Mouse (Mus musculus): ENCODE results near the gene Tgoln1. TPM values are rescaled to one million over a fixed set of nuclear protein-coding genes. Genes with fewer than 3 reads are reported as not detected.

Tgoln1 gene
- polyA plus RNA-seq, 1 experiment from 2014 or later = 90.8 TPM

DNA sequence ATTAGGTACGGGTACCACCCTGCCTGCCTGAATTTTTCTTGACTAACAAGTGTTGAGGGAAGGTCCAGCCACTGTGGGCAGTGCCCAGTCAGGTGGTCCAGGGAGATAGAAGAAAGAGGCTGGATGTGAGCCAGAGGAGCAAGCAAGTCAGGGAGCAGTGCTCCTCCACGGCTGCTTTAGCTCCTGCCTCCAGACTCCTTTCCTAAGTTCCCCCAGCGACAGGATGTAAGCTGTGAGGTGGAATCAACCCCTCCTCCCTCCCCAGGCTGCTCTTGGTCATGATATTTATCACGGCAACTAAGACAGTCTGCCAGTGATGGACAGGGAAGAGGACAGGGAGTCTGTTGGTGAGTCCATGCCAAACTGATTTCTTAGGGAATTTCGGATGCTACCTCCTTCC, 22.9 kb downstream of the Tgoln1 start:
- Histone ChIP-seq H3K27ac (no peak overlapping the region), H3K4me3 (ENCODE audit: inconsistent target) (no peak overlapping the region), H3K79me2 (ENCODE audit: inconsistent target) (no peaks in the 10 kb centered on the region), H3K36me3 (ENCODE audit: inconsistent target) (peaks cover 4% of the 10 kb centered on the region; the same call in 1 of the 2 replicates)
- 86% methylated on average over 5 of the region's 5 CpGs for WGBS (ENCODE audit: missing documents)

DNA sequence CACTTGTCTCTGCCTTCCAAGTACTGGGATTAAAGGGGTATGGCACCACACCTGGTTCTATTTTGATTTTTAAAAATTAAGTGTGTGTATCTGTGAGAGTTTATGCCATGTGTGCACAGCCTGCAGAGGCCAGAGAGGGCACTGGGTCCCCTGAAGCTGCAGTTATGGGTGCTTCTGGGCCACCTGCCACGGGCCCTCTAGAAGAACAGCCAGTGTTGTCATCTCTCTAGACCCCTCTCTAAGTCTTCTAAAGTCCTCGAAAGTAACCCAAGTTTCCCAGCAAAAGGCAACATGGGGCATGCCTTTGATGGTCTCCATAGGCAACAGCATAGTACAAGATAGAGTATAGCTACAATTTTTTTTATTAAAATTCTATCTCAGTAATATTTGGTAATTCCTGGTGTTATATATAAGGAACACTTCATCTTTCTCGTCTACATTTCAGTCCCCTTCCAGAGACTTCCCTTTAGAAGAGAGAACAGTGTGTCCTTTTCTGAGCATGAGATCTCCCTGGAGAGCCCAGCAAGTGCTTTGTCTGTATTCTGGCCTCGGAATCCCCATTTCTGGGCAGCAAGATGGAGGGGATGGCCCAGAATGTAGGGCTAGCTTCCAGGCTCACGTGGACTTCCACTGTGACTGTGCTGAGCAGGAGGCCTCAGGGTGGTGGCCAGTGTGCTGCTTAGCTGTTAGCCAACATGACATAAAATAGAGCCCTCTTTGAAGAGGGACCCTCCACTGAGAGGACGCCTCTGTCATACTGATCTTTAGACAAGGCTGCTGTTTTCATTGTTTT, 23.6 kb downstream of the Tgoln1 start:
- 95% methylated on average over 6 of the region's 6 CpGs for WGBS (ENCODE audit: missing documents)
- Histone ChIP-seq H3K36me3 (ENCODE audit: inconsistent target) (peaks cover 4% of the 10 kb centered on the region; the same call in 1 of the 2 replicates), H3K4me3 (ENCODE audit: inconsistent target) (no peak overlapping the region), H3K27ac (no peak overlapping the region), H3K79me2 (ENCODE audit: inconsistent target) (no peaks in the 10 kb centered on the region)

DNA sequence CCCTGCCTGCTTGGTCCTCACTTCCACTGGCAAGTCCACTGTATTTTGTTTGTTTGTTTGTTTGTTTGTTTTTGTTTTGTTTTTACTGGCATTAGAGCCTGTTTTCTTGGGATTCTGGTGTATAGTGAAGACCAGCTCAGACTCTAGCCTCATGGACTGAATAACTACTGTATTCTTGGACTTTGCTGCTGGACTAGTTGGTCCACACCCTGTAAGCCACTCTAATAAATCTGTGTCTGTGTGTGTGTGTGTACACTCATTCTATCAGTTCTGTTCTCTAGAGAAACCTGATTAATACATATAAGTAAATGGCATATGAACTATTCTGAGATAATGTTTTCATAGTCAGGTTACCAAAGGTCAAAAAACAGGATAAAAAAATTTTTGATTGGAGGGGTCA, 26.7 kb downstream of the Tgoln1 start:
- peaks cover 19% of the 10 kb centered on the region for H3K36me3 ChIP-seq (ENCODE audit: inconsistent target)
- no peak overlapping the region for H3K27ac ChIP-seq
- no peak overlapping the region for H3K4me3 ChIP-seq (ENCODE audit: inconsistent target)
- no peaks in the 10 kb centered on the region for H3K79me2 ChIP-seq (ENCODE audit: inconsistent target)

DNA sequence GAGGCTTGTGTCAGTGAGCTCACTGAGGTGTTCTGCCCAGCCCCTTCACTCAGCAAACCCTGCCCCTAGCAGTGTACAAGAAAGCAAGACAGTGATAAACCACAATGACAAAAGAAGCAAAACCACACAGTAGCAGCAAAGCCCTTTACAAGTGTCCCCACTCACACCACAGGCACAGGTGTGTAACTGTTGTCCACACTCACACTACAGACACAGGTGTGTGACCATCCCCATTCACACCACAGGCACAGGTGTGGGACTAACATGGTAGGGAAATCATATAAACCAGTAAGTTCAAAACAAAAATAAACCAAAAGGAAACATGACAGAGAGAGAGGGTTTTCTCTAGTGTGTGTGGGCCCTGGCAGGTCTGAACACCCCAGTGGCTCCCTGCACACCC, 28.5 kb downstream of the Tgoln1 start:
- Histone ChIP-seq H3K36me3 (ENCODE audit: inconsistent target) (peaks cover 19% of the 10 kb centered on the region), H3K27ac (no peak overlapping the region), H3K4me3 (ENCODE audit: inconsistent target) (no peak overlapping the region), H3K79me2 (ENCODE audit: inconsistent target) (no peaks in the 10 kb centered on the region)

DNA sequence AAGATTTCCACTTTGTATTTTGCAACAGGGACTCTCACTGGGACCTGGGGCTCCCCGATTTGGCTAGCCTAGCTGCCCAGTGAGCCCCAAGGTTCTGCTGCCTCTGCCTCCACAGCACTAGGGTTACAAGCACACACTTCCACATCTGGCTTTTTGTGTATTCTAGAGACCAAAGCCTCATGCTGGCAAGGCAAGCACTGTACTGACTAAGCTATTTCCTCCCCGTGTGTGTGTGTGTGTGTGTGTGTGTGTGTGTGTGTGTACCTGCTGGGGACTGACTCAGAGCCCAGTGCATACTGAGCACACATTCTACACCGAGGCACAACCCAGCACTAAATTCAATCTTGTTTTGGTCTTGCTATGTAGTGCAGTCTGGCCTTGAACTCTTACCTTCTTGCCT, 30.1 kb downstream of the Tgoln1 start:
- no peaks in the 10 kb centered on the region for H3K79me2 ChIP-seq (ENCODE audit: inconsistent target)
- WGBS (ENCODE audit: missing documents) = 78% methylated on average over 3 of the region's 3 CpGs
- no peak overlapping the region for H3K27ac ChIP-seq
- peaks cover 15% of the 10 kb centered on the region for H3K36me3 ChIP-seq (ENCODE audit: inconsistent target)
- H3K4me3 ChIP-seq (ENCODE audit: inconsistent target) = no peak overlapping the region

DNA sequence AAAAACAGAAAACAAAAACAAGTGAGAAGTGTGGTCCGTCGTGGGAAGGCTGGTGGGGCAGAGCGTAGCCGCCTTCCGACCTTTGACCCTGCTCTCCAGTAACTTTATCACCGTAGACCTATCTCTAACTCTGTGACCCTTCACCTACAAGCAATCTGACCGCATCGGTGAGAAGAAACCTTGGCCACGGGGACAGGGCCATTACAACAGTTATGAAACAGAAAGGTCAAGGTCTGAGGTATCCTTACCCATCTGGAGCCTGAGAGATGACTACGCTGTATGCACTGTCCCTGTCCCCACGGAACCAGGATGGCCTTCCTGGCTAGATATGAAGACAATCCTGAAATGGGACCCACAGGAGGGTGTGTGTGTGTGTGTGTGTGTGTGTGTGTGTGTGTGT, 32.6 kb downstream of the Tgoln1 start:
- Histone ChIP-seq H3K27ac (no peak overlapping the region), H3K36me3 (ENCODE audit: inconsistent target) (peaks cover 23% of the 10 kb centered on the region), H3K4me3 (ENCODE audit: inconsistent target) (no peak overlapping the region), H3K79me2 (ENCODE audit: inconsistent target) (no peaks in the 10 kb centered on the region)
- 94% methylated on average over 11 of the region's 11 CpGs for WGBS (ENCODE audit: missing documents)

DNA sequence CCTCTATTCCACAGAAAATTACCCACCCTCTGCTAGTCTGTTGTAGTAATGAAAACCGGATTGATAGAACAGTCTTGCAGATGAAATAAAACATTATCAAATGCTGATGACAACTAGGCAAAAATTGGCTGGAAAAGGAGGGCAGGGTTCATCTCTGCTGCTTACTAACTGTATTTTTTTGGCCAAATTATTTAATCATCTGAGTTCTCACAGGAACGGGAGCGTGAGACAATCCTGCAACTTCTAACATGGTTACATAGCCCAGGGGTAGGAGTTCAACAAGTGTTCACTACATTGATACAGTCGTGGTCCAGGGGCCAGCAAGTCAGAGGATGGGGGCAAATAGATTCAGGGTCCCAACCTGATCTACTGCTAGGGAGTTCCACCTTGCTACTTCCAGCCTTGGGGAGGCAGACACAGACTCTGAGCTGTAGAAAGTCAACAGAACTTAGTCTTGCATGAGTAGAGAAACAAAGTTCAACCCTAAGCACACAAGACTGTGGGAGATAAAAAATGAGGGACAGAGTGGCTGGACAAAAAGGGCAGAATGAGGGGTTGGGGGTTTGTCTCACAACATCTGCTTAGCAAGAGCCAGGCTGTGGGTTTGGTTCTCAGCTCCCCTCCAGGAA, 33.5 kb downstream of the Tgoln1 start:
- Histone ChIP-seq H3K36me3 (ENCODE audit: inconsistent target) (peaks cover 23% of the 10 kb centered on the region), H3K79me2 (ENCODE audit: inconsistent target) (no peaks in the 10 kb centered on the region), H3K4me3 (ENCODE audit: inconsistent target) (no peak overlapping the region), H3K27ac (no peak overlapping the region)
- 88% methylated on average over 4 of the region's 4 CpGs for WGBS (ENCODE audit: missing documents)

DNA sequence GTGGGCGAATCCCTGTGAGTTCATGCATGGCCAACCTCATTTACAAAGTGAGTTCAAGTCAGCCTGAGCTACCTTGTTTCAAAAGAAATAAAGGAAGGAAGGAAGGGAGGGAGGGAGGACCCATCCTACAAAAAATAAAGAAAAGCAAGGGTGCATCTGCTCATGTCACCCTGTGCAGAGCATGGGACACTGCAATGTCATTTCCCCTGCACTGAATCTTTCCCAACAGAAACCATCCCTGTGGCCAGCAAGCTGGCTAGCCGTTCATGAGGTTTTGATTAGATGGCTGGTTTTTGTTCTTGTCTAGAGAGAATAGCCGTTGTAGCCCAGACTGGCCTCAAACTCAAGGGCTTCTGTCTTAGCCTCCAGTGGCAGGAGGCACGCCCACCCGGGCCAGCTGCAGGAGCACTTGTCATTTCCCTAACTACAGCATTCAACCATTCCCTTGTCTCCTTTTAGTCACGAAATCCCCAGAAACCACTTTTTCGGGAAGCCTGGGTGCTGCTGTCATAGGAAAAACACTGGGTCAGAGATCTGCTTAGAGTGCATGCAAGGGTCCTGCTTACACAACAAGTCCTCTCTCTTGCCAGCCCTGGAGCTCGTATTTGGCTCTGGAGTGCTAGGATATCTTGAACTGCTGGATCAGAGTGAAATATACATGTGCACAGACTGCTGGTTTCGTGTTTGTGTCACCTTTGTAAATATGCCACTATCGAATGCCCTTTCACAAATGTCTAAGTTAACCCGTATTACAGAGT, 35.0 kb downstream of the Tgoln1 start:
- 52% methylated on average over 11 of the region's 11 CpGs for WGBS (ENCODE audit: missing documents)
- H3K79me2 ChIP-seq (ENCODE audit: inconsistent target) = no peaks in the 10 kb centered on the region
- H3K36me3 ChIP-seq (ENCODE audit: inconsistent target) = peaks cover 17% of the 10 kb centered on the region; the same call in 1 of the 2 replicates
- no peak overlapping the region for H3K27ac ChIP-seq
- no peak overlapping the region for H3K4me3 ChIP-seq (ENCODE audit: inconsistent target)

DNA sequence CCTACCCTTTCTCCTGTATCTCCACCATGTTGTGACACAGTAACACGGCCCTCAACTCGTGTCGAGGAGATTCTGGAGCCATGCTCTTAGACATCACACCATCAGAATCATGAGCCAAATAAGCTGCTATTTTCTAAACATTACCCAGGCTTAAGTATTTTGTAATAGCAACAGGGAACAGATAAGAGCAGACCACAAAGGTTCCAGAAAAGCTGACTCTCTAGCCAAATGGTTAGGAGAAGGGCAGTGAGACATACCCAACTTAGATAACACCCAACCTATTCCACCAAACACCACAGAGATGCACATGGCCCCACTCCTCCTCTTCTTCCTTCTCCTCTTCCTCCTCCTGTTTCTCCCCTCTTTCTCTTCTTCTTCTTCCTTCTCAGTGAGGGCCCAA, 40.8 kb downstream of the Tgoln1 start:
- 93% methylated on average over 3 of the region's 3 CpGs for WGBS (ENCODE audit: missing documents)
- H3K36me3 ChIP-seq (ENCODE audit: inconsistent target) = peaks cover 16% of the 10 kb centered on the region; the same call in 1 of the 2 replicates
- H3K4me3 ChIP-seq (ENCODE audit: inconsistent target) = no peak overlapping the region
- H3K27ac ChIP-seq = no peak overlapping the region
- no peaks in the 10 kb centered on the region for H3K79me2 ChIP-seq (ENCODE audit: inconsistent target)

DNA sequence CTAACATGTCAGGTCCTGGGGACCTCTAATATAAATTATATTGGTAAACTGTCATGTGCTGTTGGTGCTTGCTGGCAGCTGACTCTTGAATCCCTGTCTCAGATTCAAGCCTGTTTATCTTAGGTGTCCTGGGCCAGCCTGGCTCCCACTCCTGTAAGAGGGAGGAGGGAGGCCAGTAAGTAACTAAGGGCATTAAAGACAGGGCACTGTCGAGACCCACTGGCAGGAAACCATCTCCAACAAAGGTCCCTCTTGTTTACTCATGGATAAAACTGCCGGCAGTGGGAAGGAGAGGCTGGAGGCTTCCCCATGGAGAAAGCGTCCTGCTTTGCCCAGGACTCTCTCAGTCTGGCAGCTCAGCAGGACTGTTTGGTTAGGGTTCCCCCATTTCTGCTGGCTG, 45.0 kb downstream of the Tgoln1 start:
- Histone ChIP-seq H3K36me3 (ENCODE audit: inconsistent target) (peaks cover 17% of the 10 kb centered on the region; the same call in 1 of the 2 replicates), H3K27ac (no peak overlapping the region), H3K4me3 (ENCODE audit: inconsistent target) (no peak overlapping the region), H3K79me2 (ENCODE audit: inconsistent target) (no peaks in the 10 kb centered on the region)
- WGBS (ENCODE audit: missing documents) = 97% methylated on average over 3 of the region's 3 CpGs

DNA sequence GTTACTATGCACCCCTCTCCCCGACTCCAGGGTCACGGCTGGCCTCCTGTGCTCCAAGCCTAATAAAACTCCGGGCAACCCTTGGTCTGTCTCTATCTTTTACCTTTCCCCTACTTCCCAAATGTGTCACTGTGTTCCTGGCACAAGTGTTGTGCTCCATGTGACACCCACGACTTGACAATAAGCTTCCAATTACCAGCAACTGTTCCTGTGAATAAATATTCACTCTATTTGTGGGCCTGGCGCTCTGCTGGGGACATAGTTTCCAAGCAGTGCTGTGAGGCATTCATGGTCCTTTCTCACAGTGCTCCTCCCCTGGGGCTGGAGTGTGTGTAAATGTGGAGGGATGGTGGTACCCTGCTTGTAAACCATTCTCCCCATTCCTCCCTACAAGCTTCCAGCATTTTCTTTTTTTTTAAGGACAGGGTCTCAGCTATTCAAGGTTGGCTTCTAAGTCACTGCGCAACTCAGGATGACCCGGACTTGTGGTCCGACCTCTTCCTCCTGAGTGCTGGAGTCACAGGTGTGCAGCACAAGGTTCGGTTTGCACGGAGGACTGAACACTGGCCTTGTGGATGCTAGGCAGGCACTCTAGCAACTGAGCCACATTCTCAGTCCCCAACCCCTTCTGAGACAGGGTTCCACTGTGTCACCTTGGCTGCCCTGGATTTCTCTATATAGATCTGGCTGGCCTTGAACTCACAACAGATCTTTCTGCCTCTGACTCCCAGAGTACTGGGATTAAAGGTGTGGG, 46.0 kb downstream of the Tgoln1 start:
- Histone ChIP-seq H3K79me2 (ENCODE audit: inconsistent target) (no peaks in the 10 kb centered on the region), H3K4me3 (ENCODE audit: inconsistent target) (no peak overlapping the region), H3K27ac (no peak overlapping the region), H3K36me3 (ENCODE audit: inconsistent target) (peaks cover 11% of the 10 kb centered on the region; the same call in 1 of the 2 replicates)
- 92% methylated on average over 10 of the region's 10 CpGs for WGBS (ENCODE audit: missing documents)

DNA sequence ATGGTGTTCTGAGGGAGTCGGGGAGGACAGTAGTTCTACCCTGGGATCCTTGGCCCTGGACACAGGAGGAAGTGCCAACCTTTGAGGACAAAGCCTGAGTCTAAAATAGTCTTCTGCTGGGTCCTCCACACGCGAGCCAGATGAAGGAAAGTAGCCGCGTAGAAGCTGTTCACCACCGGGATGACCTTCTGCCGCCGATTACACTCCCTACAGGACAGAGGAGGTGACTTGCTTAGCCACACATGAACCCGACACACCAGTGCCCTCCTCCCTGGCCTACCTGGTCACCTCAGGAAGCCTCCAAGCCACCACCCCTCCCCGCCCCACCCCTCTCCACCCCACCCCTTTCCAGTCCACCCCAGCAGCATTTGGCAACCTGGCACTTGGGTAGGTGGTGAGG, 48.1 kb downstream of the Tgoln1 start:
- H3K79me2 ChIP-seq (ENCODE audit: inconsistent target) = no peaks in the 10 kb centered on the region
- 94% methylated on average over 10 of the region's 10 CpGs for WGBS (ENCODE audit: missing documents)
- H3K27ac ChIP-seq = no peak overlapping the region
- H3K36me3 ChIP-seq (ENCODE audit: inconsistent target) = peaks cover 11% of the 10 kb centered on the region; the same call in 1 of the 2 replicates
- no peak overlapping the region for H3K4me3 ChIP-seq (ENCODE audit: inconsistent target)

DNA sequence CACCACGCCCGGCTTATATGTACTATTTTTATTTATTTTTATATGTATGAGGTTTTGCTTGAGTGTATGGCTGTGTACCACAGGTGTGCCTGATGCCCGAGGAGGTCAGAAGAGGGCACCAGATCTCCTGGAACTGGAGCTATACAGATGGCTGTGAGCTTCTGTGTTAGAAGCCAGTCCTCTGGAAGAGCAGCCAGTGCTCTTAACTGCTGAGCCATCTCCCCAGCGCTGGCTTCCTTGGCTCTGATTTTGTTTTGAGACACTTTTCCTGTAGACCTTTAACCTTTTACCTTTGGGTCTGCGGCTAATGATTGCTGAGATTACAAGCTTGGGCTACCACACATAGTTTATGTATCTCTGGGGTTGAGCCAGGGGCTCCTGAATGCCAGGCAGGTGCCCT, 49.3 kb downstream of the Tgoln1 start:
- no peaks in the 10 kb centered on the region for H3K79me2 ChIP-seq (ENCODE audit: inconsistent target)
- 92% methylated on average over 5 of the region's 5 CpGs for WGBS (ENCODE audit: missing documents)
- no peak overlapping the region for H3K4me3 ChIP-seq (ENCODE audit: inconsistent target)
- H3K36me3 ChIP-seq (ENCODE audit: inconsistent target) = peaks cover 20% of the 10 kb centered on the region
- no peak overlapping the region for H3K27ac ChIP-seq

DNA sequence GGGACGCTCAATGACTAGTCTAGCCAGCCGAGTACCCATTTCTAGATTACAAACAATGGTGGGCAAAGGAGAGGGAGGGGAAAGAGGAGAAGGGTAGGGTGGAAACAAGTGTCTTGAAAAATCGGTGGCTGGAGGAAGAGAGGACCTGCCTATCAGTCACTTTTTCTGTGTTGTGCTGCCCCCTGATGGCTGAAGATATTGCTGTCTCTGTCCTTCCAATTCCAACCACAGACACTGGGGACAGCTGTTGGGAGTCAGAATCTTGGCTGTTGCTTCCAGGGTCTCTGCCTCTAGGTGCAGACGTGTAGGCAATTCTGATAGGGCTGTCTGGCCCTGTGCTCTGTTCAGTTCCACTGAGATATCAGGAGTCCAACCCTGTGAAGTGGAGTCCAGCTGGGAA, 50.8 kb downstream of the Tgoln1 start:
- Histone ChIP-seq H3K79me2 (ENCODE audit: inconsistent target) (no peaks in the 10 kb centered on the region), H3K27ac (no peak overlapping the region), H3K36me3 (ENCODE audit: inconsistent target) (peaks cover 29% of the 10 kb centered on the region), H3K4me3 (ENCODE audit: inconsistent target) (no peak overlapping the region)
- WGBS (ENCODE audit: missing documents) = 12% methylated on average over 4 of the region's 4 CpGs
